Mouse (Mus musculus): ENCODE measurements around the gene Usp54.

GRCm38 (mm10) chr14:20622412-20622811 lies 18.5 kb downstream of the Usp54 start:
- TF ChIP-seq CTCF (IDR thresholded peaks at IDR 0.05; ENCODE audit: low read depth) (no peak), EP300 (IDR thresholded peaks at IDR 0.05; ENCODE audit: low read depth) (no peak)
